Mouse (Mus musculus): ENCODE measurements around the gene Bcl7c.

DNA sequence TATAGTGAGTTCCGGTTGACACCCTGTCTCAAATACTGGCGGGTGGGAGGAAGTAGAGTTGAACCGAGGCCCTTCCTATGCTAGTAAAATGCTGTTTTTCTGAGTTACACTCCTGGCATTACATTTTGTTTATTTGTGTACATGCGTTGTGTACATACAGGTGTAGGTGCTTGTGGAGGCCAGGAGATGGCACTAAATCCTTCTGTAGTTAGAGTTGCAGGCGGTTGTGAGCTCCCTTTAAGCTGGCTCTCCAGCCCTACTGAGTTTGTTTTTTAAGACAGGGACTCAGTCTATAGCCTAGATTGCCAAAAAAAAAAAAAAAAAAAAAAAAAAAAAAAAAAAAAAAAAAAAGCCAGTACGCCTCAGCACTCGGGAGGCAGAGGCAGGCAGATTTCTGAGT, 19.2 kb upstream of the Bcl7c start:
- TF ChIP-seq CTCF (IDR thresholded peaks at IDR 0.05; ENCODE audit: control insufficient read depth, insufficient read depth, insufficient replicate concordance, low read depth, low read length), result no peak
- TF ChIP-seq POLR2A (IDR thresholded peaks at IDR 0.05; ENCODE audit: control insufficient read depth, low read depth, low read length), result no peak

All from testis, adult 2 months (tissue).